Mouse (Mus musculus) left cerebral cortex, adult 2 months (tissue): ENCODE results near the gene Zranb3. TPM values are rescaled to one million over a fixed set of nuclear protein-coding genes. Genes with fewer than 3 reads are reported as not detected.
"Not testable (repeated sequence)": the region's sequence is repeated elsewhere in the genome, so short reads cannot be mapped to it uniquely, and the experiment has no call there.

Experiments
- DNase-seq, 2 experiments: peaks; one replicate each; pipeline ENCODE4 v3.0.0; 2021 to 2022; ENCODE audit warnings: low spot score in 2 of 2, mixed read lengths in 1 of 2; ENCODE audit errors: extremely low spot score in 1 of 2
- H3K27ac ChIP-seq: fragments of 200-600 bp; 2 replicates; pipeline ENCODE4 v1.8.1; 2022
- H3K4me3 ChIP-seq: fragments of 200-600 bp; 2 replicates; pipeline ENCODE4 v1.8.1; 2022
- CTCF ChIP-seq: fragments of 200-600 bp; IDR thresholded peaks from 2 replicates; pipeline ENCODE4 v1.8.1; 2022; ENCODE audit warnings: antibody characterized with exemption, mild to moderate bottlenecking, moderate library complexity
- intact Hi-C: fragments of 180-260 bp; cut with DNase I; formaldehyde crosslinking; loops from one replicate; pipeline ENCODE4 v1.15.1; 2025
- long read RNA-seq, 2 experiments: library from polyadenylated mRNA; stranded (forward); transcript quantifications; one replicate each; pipeline ENCODE4 v2.0.0; 2021; ENCODE audit warnings: borderline mapping rate in 2 of 2
- total RNA-seq, 2 experiments: library from RNA; stranded (reverse); gene quantifications; 2 replicates each; pipeline ENCODE4 v1.2.3; 2021

Zranb3 gene
- total RNA-seq, result 1 to 10 TPM; 6.8 to 7.8 TPM
- long read RNA-seq, experiment 1, partial matches to known transcripts, result 5 of 6 reads
- long read RNA-seq, experiment 1, other reads (novel, unspliced or antisense), result 1 of 6 reads
- long read RNA-seq, experiment 2, partial matches to known transcripts, result 0 of 1 reads
- long read RNA-seq, experiment 2, other reads (novel, unspliced or antisense), result 1 of 1 reads

- intact Hi-C loops, result loop anchor here (5.0 kb wide), 2 partner anchors 314 to 331 kb away; partner anchors contain the start of genes Ccnt2 and Dars
- H3K27ac ChIP-seq, result peak within 1 kb of the TSS; percentile 95
- peak; percentile 92 to 97 for DNase-seq
- no peak for TF ChIP-seq CTCF
- H3K4me3 ChIP-seq, result peak within 1 kb of the TSS; percentile 85
Measured at GRCm38 (mm10) chr1:128102641-128103461, at the start of gene Zranb3, which contains the start of gene R3hdm1. Zranb3 (minus strand) TSS chr1:128103047. R3hdm1 (plus strand) TSS chr1:128103301.

DNA sequence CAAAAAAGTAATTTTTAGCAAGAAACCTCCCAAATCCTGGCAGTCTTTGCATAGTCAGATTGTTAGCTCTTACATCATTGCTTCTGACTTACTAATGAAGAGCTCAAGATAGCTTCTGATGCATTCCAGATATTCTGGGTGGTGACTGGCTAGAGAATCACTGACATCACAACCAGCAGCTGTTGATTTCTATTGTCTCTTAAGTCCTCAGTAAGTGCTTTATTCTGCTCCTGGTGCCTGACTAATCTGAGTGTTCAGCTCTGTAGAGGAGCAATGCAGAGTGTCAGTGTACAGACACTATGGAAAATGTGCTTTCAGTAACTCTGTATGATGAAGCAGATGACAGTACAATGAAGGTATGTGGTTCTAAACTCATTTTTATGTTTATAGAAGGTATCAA, 38.9 kb upstream of the Zranb3 start:
- intact Hi-C loops, result loop anchor here (2.0 to 5.0 kb wide), 4 partner anchors 63 to 313 kb away; no protein-coding TSS in a partner anchor
- peak in 1 of 2 experiments; percentile 28 for DNase-seq
- TF ChIP-seq CTCF, result no peak
- H3K4me3 ChIP-seq, result peak overlapping the region; percentile 50
- H3K27ac ChIP-seq, result peak overlapping the region; percentile 84

DNA sequence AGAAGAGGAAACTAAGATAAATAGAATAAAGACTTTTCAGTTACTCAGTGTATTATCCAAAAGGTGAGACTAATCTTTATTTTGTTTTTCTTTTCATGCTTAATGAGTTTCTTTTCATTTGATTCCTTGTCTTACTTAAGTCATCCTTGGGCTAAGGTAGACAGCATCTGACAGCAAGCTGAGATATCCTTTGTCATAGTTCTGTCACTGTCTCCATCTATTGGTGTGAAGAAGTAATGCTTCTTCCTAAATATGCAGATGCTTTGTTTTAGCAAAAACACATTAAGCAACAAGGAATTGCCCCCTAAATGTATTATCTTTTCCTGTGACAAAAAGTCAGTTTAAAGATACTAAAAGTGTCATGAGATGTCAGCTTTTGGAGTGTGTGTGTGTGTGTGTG, 38.2 kb upstream of the Zranb3 start:
- DNase-seq, result no peak
- TF ChIP-seq CTCF, result peak; percentile 66
- peak overlapping the region; percentile 84 for H3K27ac ChIP-seq
- intact Hi-C loops, result loop anchor here (2.0 to 5.0 kb wide), 4 partner anchors 62 to 312 kb away; no protein-coding TSS in a partner anchor
- no peak overlapping the region; the same call in 1 of the 2 replicates for H3K4me3 ChIP-seq

GRCm38 (mm10) chr1:128136222-128136621, 33.4 kb upstream of the Zranb3 start:
- H3K27ac ChIP-seq, DNase-seq, intact Hi-C loops, H3K4me3 ChIP-seq: not testable (repeated sequence)

- H3K4me3 ChIP-seq, result no peak overlapping the region
- DNase-seq, result no peak
- H3K27ac ChIP-seq, result no peak overlapping the region
- no peak for TF ChIP-seq CTCF
- intact Hi-C loops, result no loop called here
Measured at GRCm38 (mm10) chr1:128120913-128121627, 18.2 kb upstream of the Zranb3 start.

- Histone ChIP-seq H3K27ac (peak overlapping the region; percentile 90), H3K4me3 (peak overlapping the region; percentile 85)
- DNase-seq, result no peak
- intact Hi-C loops, result loop anchor here (5.0 kb wide), 2 partner anchors 314 to 331 kb away; partner anchors contain the start of genes Ccnt2 and Dars
- TF ChIP-seq CTCF, result no peak; the same call in 1 of the 2 replicates
Measured at GRCm38 (mm10) chr1:128103520-128104088, 757 bp upstream of the Zranb3 start.

DNA sequence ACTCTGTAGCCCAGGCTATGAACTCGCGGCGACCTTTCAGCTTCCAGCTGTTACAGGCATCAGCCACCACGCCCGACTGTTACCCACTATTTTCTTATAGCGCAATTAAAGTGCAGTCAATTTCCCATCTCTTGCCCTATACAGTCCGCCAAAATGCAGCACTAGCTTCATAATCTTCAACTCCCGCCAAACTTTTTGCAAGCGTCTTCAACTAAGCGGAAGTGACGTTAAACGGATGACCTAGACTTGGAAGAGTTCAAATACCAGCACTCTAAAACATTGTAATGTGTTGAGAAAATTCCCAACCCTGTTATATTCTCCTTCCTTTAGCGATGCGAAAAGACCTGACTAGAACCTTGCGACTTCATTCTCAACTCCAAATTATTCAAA, 601 bp downstream of the Zranb3 start:
- no peak for TF ChIP-seq CTCF
- Histone ChIP-seq H3K27ac (peak overlapping the region; percentile 95), H3K4me3 (peak overlapping the region; percentile 85)
- intact Hi-C loops, result loop anchor here (5.0 kb wide), 2 partner anchors 315 to 330 kb away; partner anchors contain the start of genes Ccnt2 and Dars
- peak; percentile 31 to 48 for DNase-seq

DNA sequence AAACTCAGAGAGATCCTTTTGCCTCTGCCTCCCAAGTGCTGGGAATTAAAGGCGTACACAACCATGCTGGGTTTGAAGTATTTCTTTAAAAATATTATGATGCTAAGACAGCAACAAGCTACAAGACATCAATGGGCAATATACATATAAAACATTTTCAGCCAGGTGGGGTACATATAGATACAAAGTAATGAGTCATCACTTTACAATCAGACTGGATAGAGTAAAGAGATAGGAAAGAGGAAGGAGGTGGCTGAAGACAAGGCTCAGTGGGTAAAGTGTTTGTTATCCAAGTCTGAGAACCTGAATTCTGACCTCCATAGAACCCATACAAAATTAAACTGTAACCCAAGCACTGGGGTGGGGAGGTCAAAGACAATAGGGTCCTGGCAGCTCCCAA, 4.5 kb downstream of the Zranb3 start:
- Histone ChIP-seq H3K27ac (no peak overlapping the region), H3K4me3 (no peak overlapping the region)
- no peak for DNase-seq
- intact Hi-C loops, result no loop called here
- TF ChIP-seq CTCF, result no peak

DNA sequence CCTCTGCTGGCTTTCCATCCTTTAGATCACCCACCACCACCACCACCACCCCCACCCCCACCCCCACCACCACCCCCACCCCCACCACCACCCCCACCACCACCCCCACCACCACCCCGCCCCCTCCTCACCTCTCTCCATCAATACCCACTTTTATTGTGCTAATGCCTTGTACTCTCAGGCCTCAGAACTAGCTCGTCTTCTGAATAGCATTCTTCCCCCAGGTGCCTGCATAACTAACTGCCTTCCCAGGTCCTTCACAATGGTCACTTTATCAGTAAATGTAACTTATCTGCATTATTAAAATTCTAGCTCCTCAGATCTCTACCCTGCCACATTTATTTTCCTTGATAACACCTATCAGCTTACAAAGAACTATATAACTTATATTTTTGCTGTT, 8.2 kb downstream of the Zranb3 start:
- intact Hi-C loops, result no loop called here
- Histone ChIP-seq H3K4me3 (no peak overlapping the region), H3K27ac (no peak overlapping the region)

GRCm38 (mm10) chr1:128082800-128083199, 20.0 kb downstream of the Zranb3 start:
- no peak overlapping the region for H3K4me3 ChIP-seq
- peak overlapping the region; percentile 33; the same call in 1 of the 2 replicates for H3K27ac ChIP-seq
- intact Hi-C loops, result no loop called here
- no peak for TF ChIP-seq CTCF
- DNase-seq, result no peak

More for the DNA sequence above, 8.2 kb downstream of the Zranb3 start:
- no peak for DNase-seq
- no peak for TF ChIP-seq CTCF

DNA sequence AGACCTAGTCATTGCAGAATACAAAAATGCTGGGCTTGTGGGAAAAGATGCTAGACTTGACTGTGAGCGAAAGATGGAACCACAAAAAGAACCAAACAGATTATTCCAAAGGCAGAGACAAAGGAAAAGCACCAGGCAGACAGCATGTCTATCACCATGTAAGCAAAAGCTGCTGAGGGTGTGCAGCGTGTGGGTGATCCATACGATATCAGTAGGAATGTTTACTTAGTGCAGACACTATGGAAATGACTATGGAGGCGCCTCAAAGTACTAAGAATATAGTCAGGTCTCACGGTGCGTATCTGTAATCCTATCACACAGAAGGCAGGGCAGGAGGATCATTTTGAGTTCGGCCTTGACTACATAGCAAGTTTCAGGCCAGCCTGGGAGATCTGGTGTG, 21.0 kb downstream of the Zranb3 start:
- Histone ChIP-seq H3K27ac (peak overlapping the region; percentile 56; the same call in 1 of the 2 replicates), H3K4me3 (no peak overlapping the region)
- no peak for DNase-seq
- intact Hi-C loops, result no loop called here
- no peak for TF ChIP-seq CTCF
